Mouse (Mus musculus) ovary, postnatal 10 days (tissue): Measurements from ENCODE around the gene Nkiras2.
A peak's percentile ranks its signal among the peaks of the same experiment; 100 is the strongest.
"Not testable (repeated sequence)": the region's sequence is repeated elsewhere in the genome, so short reads cannot be mapped to it uniquely, and the experiment has no call there.

ENCODE experiments used
- DNase-seq: peaks from one replicate; pipeline ENCODE4 v3.0.0; 2022; ENCODE audit warnings: low spot score

Gene Nkiras2

DNA sequence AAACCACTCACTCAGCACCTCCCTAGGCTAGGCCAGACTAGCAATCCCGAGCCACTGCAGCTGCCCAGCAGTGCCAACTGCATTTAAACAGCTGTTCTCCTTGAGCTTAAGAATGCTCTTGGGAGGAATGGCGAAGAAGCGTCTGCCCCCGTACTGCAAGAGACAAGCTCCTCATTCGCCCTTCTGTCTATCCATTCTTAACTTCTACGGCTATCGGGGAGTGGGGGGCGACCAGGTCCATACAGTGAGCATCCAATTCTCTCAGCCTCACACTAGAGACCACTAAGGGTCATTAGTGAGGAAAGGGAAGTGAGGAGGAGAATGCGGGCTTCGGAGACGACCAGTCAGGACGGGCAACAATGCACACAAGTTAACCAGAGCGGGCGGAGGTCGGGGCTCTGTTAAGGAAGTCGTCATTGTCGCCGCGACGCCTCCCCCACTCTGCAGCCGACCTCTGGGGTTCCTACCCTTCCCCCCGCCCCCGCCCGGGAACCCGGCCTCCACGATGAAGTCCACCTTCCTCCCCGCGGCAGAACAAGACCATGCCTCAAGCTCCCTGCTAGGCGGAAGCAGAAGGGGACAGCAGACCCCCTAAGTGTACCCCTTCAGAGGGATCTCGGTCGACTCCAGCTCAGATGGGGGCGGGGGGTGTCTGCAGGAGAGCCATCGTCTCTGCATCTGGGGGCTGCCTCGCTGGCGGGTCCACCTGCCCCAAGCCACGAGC lies at the start of gene Nkiras2:
TSS of gene Nkiras2 (plus strand) at position 484 of the 724 bp plus-strand sequence.
- DNase-seq, result no peak

DNA sequence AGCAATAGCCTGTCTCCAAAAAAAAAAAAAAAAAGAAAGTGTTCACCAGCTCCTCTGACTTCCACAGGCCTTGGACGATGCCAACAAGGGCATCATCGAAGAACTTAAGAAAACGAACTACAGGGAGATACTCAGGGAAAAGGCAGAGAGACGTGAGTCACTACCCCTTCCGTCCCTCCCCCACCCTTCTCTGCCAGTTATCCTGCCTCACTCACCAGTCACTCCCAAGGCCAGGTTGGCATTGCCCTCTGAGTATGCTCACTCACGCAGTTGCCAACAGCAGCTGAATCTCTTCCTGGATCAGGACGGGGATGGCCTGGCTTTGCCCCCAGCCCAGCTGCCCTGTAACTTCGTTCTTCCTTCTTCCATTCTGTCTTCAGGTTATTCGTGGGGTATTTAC lies 49.3 kb upstream of the Nkiras2 start:
- DNase-seq, result no peak

DNA sequence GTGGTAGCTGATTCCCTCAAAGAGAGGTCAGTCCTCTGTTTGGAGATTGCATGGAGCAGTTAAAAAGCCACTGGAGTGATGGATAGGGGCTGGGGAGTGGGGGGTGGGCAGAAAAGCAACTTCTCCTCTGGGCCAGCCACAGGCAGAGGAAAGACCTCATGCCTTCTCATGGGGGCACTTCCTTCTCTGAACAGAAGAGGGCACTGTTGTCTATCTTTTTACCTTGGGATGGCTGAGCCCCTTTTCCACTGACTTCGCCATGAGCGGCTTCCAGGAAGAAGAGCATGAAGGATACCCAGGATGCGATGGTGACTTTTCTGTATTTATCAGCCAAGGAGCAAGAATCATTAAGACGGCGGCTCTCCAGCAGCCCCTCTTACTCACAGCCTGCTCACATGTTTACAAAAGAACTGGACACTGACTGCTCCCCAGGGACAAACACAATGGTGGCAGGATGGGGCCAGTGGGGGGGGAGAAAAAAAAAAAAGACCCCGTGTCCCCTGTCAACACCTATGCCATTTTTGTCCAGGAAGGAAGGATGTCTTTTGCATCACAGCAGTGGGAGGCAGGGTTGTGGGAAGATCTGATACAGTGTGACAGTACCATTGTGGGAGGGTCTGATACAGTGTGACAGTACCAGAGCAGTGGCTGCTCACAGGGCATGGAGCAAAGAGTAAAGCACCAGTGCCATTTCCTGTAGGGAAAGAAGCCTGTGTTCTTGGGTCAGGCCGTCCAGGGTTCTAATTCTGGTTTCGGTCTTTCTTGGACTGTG lies 48.4 kb upstream of the Nkiras2 start:
- peak; percentile 42 for DNase-seq

- DNase-seq, result no peak
Measured at GRCm38 (mm10) chr11:100571202-100571567, 47.9 kb upstream of the Nkiras2 start.

GRCm38 (mm10) chr11:100574188-100574587 lies 44.9 kb upstream of the Nkiras2 start:
- DNase-seq, result no peak

DNA sequence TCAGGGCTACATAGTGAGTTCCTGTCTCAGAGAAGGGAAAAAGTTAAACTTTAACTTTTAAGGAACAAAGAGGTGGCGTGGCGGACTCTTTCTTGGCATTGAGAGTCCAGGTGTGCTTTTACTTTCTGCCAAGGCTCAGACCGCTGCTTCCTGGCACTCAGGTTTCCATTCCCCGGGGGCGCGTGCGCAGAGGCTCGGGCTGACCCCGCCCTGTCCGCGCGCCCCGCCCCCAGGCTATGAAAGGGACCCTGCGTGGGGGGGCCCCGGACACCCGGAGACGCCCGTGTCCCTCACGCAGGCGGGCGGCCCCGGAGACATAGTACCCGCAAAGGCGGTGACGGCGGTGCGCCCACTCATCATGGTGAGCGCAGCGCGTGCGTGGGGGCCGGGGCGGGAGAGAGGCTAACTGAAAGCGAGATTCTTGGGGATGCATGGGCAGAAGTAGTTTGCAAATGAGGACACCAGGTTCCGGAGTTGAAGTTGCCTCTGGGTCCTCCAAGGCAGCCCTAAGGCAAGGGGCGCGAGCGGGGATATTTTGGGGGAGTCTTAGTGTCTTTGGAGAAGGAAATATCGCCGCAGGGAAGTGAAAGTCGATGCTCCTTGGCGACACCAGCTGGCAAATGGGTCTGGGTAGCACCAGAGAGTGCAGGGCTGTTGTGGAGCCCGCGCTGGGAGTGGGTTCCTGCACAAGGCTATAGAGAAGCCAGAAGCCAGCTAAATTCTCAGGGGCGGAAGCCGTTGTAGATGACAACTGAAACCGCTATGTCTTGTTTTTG lies 44.1 kb upstream of the Nkiras2 start, which contains the start of gene Cnp:
TSS of gene Cnp (plus strand) at position 197 of the 776 bp plus-strand sequence.
- peak; percentile 55 for DNase-seq

DNA sequence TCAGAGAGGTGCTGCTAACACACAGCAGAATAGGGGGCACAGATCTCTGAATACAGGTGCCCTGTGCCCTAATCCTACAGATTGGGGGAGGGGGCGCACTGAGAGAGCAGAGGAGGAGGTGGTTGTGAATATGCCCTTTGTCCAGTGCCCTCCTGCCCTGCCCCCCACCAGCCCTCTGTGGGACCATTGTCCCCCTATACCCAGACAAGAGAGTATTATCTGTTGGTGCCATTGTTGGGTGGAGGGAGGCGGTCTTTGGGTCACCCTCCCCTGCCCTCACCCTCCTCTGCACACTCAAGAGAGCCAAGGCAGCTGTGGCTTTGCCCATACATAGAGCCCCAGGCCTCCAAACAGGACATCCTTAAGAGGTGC lies 43.6 kb upstream of the Nkiras2 start:
- DNase-seq, result no peak

DNA sequence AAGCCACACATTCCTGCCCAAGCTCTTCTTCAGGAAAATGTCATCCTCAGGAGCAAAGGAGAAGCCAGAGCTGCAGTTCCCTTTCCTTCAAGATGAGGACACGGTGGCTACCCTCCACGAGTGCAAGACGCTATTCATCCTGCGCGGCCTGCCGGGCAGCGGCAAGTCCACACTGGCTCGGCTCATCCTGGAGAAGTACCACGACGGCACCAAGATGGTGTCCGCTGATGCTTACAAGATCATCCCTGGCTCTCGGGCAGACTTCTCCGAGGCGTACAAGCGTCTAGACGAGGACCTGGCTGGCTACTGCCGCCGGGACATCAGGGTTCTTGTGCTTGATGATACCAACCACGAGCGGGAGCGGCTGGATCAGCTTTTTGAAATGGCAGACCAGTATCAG lies 42.8 kb upstream of the Nkiras2 start:
- DNase-seq, result no peak

DNA sequence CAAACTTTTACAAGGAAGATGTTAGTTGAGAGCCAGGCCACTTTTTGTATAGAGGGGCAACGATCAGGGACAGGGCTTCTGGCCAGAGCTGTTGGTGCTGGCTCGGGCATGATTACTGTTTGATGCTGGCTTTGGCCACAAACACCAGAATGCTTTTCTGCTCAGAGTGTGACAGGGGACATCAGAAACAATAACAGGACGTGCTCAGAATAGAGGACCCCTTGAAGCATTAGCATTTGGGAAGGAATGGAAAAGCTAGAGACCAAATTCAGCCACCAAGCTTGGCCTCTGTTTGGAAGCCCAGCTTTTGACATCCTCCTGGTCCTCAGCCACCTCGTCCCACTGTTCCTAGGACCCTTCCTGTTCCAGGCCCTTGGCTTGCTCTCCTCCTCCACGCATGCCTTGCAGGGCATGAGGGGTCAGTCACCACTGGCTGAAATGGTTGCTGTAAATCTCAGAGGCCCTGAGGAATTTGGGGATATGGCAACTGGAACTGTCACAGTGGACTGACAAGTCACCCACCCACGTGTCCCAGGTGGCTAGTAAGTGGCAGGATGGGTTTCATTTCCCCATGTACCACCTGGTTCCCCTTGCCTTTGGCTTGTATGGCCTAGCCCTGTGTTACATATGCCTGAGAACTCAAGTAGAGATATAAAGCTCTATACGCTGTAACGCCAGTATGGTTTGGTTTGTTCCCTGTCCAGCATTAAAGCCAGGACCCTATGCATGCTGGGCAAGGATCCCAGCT lies 41.0 kb upstream of the Nkiras2 start:
- no peak for DNase-seq

GRCm38 (mm10) chr11:100579116-100579799 lies 39.8 kb upstream of the Nkiras2 start:
- no peak for DNase-seq

DNA sequence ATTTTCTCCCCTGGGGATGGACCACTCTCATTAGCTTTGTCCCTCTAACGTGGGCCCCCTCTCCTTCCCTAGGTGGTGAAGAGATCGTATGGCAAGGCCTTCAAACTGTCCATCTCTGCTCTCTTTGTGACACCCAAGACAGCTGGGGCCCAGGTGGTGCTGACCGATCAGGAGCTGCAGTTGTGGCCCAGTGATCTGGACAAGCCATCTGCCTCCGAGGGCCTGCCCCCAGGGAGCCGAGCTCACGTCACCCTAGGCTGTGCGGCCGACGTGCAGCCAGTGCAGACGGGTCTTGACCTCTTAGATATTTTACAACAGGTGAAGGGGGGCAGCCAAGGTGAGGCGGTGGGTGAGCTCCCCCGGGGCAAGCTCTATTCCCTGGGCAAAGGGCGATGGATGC lies 38.8 kb upstream of the Nkiras2 start:
- DNase-seq, result no peak

GRCm38 (mm10) chr11:100581756-100582155 lies 37.3 kb upstream of the Nkiras2 start:
- no peak for DNase-seq

DNA sequence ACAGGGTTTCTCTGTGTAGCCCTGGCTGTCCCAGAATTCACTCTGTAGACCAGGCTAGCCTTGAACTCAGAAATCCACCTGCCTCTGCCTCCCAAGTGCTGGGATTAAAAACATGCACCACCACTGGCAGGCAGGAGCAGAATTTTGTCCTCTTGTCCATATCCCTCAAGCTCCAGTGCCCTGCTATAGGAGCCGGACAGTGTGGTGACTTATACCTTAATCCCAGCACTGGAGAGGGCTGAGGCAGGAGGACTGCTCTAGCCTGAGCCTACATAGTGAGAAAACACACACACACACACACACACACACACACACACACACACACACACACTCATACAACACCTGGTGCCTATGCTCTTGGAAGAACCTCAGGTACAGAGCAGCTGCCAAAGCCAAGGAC lies 36.6 kb upstream of the Nkiras2 start:
- DNase-seq, result not testable (repeated sequence)

DNA sequence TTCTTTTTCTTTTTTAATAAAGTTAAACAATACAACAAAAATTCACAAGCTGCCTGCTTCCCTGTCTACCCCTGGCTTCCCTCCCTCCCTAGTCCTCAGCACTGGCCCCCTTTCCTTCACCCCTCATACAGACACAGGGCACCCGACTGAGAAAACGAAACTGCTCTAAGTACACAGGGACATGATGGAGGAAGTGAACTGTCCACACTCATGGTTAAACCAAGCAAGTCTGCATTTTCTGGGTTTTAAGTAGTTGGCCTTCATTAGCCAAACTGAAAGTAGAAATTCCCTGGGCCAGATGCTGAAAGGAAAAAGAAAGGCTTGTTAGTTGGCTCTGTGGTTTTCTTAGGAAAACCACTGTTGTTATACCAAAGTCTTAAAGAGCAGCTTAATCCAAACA lies 36.2 kb upstream of the Nkiras2 start:
- DNase-seq, result no peak

DNA sequence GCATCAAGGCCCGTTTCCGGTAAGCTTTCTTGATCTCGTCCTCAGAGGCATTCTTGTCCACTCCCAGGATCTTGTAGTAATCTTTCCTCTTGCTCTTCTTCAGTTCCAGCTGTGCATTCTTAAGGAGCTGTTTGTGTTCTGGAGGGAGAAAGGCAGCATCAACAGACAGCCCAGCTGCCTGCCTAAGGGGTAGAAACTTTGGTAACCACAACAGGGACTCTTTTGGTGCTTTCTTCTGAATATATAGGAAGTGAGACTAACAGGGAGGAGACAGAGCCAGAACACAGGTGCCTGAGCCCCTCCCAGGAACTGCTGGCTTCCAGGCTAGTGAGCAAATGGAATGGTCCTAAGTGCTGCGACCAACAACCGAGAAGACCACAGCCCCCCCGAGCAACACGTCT lies 34.5 kb upstream of the Nkiras2 start:
- no peak for DNase-seq

- DNase-seq, result no peak
Measured at GRCm38 (mm10) chr11:100585148-100585547, 33.9 kb upstream of the Nkiras2 start.

- DNase-seq, result no peak
Measured at GRCm38 (mm10) chr11:100588462-100588861, 30.6 kb upstream of the Nkiras2 start.

DNA sequence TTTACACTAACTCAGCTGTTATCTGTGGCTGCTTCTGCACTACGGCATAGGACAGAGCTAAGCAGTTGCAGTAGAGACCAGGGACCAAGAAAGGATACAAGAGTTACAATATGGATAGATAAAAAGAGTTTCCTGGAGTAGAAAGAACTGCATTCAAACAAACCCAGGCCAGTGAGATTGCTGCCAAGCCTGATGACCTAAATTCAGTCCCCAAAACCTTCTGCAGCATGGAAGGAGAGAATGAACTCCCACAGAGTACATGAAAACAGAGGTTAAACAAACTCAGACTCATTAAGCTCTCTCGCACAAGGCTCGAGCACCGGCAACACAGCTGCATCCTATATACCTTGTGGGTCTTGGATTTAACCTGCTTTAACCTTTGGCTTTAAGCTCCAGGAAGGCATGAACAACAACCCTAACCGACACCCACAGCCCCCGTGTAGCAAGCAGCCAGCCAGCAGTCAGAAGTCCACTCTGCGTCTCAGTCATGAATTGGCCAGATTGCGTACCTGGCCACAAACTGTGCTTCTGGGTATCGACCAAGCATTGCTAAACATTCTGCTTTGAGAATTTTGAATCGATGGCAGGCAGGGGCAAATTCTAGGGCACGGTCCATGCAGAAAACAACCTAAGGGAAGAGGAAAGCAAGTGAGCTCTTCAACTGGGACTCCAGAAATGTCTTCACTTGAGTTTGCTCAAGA lies 26.5 kb upstream of the Nkiras2 start:
- DNase-seq, result no peak

DNA sequence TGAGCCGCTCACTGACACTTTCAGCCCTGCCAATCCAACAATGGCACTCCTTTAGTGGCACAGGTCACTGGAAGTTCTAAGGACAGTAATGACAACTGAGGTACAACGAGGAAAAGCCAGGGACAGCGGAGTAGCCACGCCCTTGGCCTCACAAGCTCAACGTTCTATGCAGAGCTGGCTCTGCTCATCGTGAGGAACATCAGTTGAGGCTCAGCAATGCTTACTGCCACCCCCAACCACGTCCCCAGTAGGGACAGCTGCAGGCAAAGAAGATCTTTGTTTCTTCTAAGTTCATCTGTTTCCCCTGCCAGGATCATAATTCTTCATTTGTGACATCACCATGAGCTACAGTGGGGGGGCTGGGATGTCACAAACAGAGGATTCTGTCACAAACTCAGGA lies 24.4 kb upstream of the Nkiras2 start:
- no peak for DNase-seq

DNA sequence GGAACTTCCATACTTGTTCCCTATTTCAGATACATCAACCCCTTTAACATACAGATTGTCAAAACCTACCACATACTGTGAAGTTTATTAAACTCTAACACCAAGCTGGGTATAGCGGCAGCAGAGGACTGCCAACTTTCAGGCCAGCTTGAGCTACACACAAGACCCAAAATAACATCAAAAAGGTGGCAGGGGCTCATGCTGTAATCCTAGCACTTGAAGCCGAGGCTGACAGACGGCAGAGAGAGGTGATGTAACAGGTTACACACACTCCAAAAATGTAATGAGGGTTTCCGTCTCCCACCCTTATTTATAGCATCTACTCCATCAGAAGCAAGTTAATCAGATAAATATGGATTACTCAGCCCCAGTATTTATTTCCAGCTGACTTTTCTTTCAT lies 23.5 kb upstream of the Nkiras2 start:
- no peak for DNase-seq

GRCm38 (mm10) chr11:100598074-100598473 lies 21.0 kb upstream of the Nkiras2 start:
- no peak for DNase-seq
